Mouse (Mus musculus): ENCODE measurements at regions not wholly inside any gene's neighbourhood (a gene's known extent, or its start where the extent isn't known, plus 50 kb on each side); places are given as distances from the start of the nearest gene placed in this dataset.

DNA sequence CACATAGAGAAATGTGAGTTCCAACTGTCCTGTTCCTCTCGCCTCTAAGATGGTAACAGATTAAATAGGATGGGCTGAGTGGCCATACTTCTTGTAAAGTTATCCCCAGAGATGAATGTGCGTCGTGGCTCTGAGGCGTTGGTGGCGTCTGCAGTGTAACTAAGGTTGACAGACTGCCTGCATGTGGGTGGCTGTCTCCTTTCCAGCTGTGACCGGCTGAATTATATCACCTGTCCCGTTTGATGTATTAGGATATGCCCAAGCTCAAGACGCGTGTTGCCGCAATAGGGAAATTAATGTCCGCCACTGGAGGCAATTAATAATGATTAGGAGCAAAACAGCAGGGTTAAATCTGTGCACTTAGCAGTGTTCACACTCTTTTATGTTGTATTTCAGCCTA lies 240.9 kb downstream of the Skap2 start:
- in situ Hi-C loops (cut with MboI; ENCODE audit: low pct_unique_long_range_greater_than_20kb), result no loop called here
- DNase-seq (ENCODE audit: low read depth, low spot score) (no peak), ATAC-seq (no peak)
- no peak for TF ChIP-seq CTCF (IDR thresholded peaks at IDR 0.05)
- CTCF ChIA-PET, result no interaction called here
- POLR2A ChIA-PET, result no interaction called here
- peaks cover 13% of the 10 kb centered on the region for H3K27me3 ChIP-seq

GRCm38 (mm10) chr6:51774771-51775170 lies 237.6 kb downstream of the Skap2 start:
- ChIA-PET CTCF (no interaction called here), POLR2A (no interaction called here)
- in situ Hi-C loops (cut with MboI; ENCODE audit: low pct_unique_long_range_greater_than_20kb), result no loop called here
- peak; percentile 61 for TF ChIP-seq CTCF (IDR thresholded peaks at IDR 0.05)
- H3K27me3 ChIP-seq, result peaks cover 6% of the 10 kb centered on the region
- no peak for DNase-seq (ENCODE audit: low read depth, low spot score)
- ATAC-seq, result no peak

GRCm38 (mm10) chr6:51785615-51786014 lies 226.7 kb downstream of the Skap2 start:
- TF ChIP-seq CTCF (IDR thresholded peaks at IDR 0.05), result no peak
- H3K27me3 ChIP-seq, result peaks cover 39% of the 10 kb centered on the region
- in situ Hi-C loops (cut with MboI; ENCODE audit: low pct_unique_long_range_greater_than_20kb), result no loop called here
- CTCF ChIA-PET, result no interaction called here
- POLR2A ChIA-PET, result no interaction called here
- ATAC-seq, result no peak
- DNase-seq (ENCODE audit: low read depth, low spot score), result no peak

- ChIA-PET POLR2A (no interaction called here), CTCF (no interaction called here)
- no peak for TF ChIP-seq CTCF (IDR thresholded peaks at IDR 0.05)
- DNase-seq (ENCODE audit: low read depth, low spot score), result no peak
- ATAC-seq, result no peak
- in situ Hi-C loops (cut with MboI; ENCODE audit: low pct_unique_long_range_greater_than_20kb), result no loop called here
- peaks cover 35% of the 10 kb centered on the region for H3K27me3 ChIP-seq
Observed at GRCm38 (mm10) chr6:51786836-51787235, 225.5 kb downstream of the Skap2 start.

GRCm38 (mm10) chr6:51788156-51788555 lies 224.2 kb downstream of the Skap2 start:
- POLR2A ChIA-PET, result no interaction called here
- H3K27me3 ChIP-seq, result peaks cover 37% of the 10 kb centered on the region
- no peak for TF ChIP-seq CTCF (IDR thresholded peaks at IDR 0.05)
- DNase-seq (ENCODE audit: low read depth, low spot score) (no peak), ATAC-seq (no peak)
- CTCF ChIA-PET, result no interaction called here
- in situ Hi-C loops (cut with MboI; ENCODE audit: low pct_unique_long_range_greater_than_20kb), result no loop called here

DNA sequence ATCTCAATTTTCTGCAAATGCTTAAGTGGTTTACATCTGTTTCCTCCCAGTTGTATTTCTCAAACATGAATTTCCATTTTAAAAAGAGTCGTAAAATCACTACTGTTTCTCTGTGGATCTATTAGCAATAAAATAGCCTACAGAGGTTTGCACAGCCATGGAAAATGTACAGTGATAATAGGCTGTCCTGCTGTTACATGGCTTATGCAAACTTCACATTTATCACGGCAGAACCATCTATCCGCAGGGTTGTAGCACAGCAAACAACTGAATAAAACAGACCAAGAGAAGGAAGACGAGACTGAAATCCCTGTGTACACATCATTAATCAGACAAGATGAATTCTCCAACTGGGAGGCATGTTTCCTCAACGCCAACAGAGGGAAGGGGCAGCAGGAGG lies 222.1 kb downstream of the Skap2 start:
- ChIA-PET CTCF (no interaction called here), POLR2A (no interaction called here)
- no peak for TF ChIP-seq CTCF (IDR thresholded peaks at IDR 0.05)
- no peak for ATAC-seq
- peaks cover 46% of the 10 kb centered on the region for H3K27me3 ChIP-seq
- in situ Hi-C loops (cut with MboI; ENCODE audit: low pct_unique_long_range_greater_than_20kb), result no loop called here
- no peak for DNase-seq (ENCODE audit: low read depth, low spot score)

DNA sequence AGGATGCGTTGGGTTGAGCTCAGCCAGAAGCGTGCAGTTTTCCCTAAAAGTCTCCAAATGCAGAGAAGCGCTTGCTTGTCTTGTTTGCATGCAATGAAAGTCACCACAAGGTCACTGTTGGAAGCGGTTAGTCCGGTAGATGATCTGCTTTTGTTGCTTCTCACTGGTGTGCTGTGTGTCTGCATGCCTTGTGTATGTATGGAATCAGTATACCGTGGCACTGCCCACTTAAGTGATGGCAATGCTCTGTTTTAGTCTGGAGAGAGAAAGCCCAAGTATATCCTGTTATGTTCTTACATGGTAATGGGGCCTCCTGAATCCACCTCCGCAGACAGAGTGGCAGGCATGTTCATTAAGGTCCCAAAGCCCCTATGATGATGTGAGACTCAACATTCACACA lies 221.7 kb downstream of the Skap2 start:
- CTCF ChIA-PET, result no interaction called here
- in situ Hi-C loops (cut with MboI; ENCODE audit: low pct_unique_long_range_greater_than_20kb), result no loop called here
- ATAC-seq, result no peak

DNA sequence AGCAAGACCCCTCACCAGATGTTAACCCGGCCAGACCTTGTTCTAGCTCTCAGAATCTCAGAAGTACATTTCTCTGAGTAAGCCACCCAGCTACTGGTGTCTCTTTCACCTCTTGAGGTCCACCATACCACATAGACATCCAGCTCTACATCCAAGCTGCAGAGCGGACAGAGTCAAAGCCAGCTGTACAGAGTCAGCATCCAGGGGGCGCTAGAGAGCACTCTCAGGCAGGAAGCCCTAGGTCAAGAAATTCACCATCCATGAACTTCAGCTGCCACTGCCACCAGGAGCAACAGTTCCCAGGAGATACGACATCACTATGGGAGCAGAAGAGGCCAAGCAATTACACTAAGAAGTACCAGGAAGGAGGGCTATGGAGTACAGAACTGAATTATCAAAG lies 217.0 kb downstream of the Skap2 start:
- in situ Hi-C loops (cut with MboI; ENCODE audit: low pct_unique_long_range_greater_than_20kb), result no loop called here
- peaks cover 44% of the 10 kb centered on the region for H3K27me3 ChIP-seq
- DNase-seq (ENCODE audit: low read depth, low spot score), result no peak
- TF ChIP-seq CTCF (IDR thresholded peaks at IDR 0.05), result peak; percentile 66
- no peak for ATAC-seq
- POLR2A ChIA-PET, result no interaction called here
- CTCF ChIA-PET, result no interaction called here

More for the DNA sequence above, 221.7 kb downstream of the Skap2 start:
- no peak for TF ChIP-seq CTCF (IDR thresholded peaks at IDR 0.05)
- POLR2A ChIA-PET, result no interaction called here
- H3K27me3 ChIP-seq, result peaks cover 46% of the 10 kb centered on the region
- DNase-seq (ENCODE audit: low read depth, low spot score), result no peak

GRCm38 (mm10) chr6:51798577-51799240 lies 213.6 kb downstream of the Skap2 start:
- DNase-seq (ENCODE audit: low read depth, low spot score) (no peak), ATAC-seq (no peak)
- no peak for TF ChIP-seq CTCF (IDR thresholded peaks at IDR 0.05)
- peaks cover 28% of the 10 kb centered on the region for H3K27me3 ChIP-seq
- ChIA-PET POLR2A (no interaction called here), CTCF (no interaction called here)
- in situ Hi-C loops (cut with MboI; ENCODE audit: low pct_unique_long_range_greater_than_20kb), result no loop called here

GRCm38 (mm10) chr6:51805656-51806055 lies 206.7 kb downstream of the Skap2 start:
- CTCF ChIA-PET, result no interaction called here
- in situ Hi-C loops (cut with MboI; ENCODE audit: low pct_unique_long_range_greater_than_20kb), result no loop called here

More at GRCm38 (mm10) chr6:51805656-51806055, 206.7 kb downstream of the Skap2 start:
- no peak for TF ChIP-seq CTCF (IDR thresholded peaks at IDR 0.05)
- peaks cover 2% of the 10 kb centered on the region for H3K27me3 ChIP-seq
- DNase-seq (ENCODE audit: low read depth, low spot score), result no peak
- POLR2A ChIA-PET, result no interaction called here
- no peak for ATAC-seq

Data from Patski (cell line).